Mouse (Mus musculus) T-helper 17 cell (primary cell): ENCODE measurements around the gene Rcan1.

Experiments used
- in situ Hi-C, 2 experiments: fragments of 300-600 bp; cut with MboI, MseI; formaldehyde crosslinking; loops; 1 replicate in 1 of 2; 2 replicates in 1 of 2; pipeline ENCODE4 v1.15.1; 2025; ENCODE audit warnings: high pct_unique_total_duplicates in 2 of 2

The Rcan1 gene

GRCm38 (mm10) chr16:92472898-92473297, 2.2 kb upstream of the Rcan1 start:
- in situ Hi-C loops: loop anchor here in 1 of 2 experiments (25.0 kb wide), 1 partner anchor 136 kb away; no protein-coding TSS in a partner anchor

- in situ Hi-C loops: loop anchor here in 1 of 2 experiments (25.0 kb wide), 1 partner anchor 131 kb away; no protein-coding TSS in a partner anchor
Observed at GRCm38 (mm10) chr16:92468459-92468858, 2.2 kb downstream of the Rcan1 start.

- in situ Hi-C loops: loop anchor here in 1 of 2 experiments (25.0 kb wide), 1 partner anchor 130 kb away; no protein-coding TSS in a partner anchor
Observed at GRCm38 (mm10) chr16:92467041-92467440, 3.6 kb downstream of the Rcan1 start.

GRCm38 (mm10) chr16:92465642-92466526, 4.8 kb downstream of the Rcan1 start:
- in situ Hi-C loops: loop anchor here in 1 of 2 experiments (25.0 kb wide), 1 partner anchor 129 kb away; no protein-coding TSS in a partner anchor

GRCm38 (mm10) chr16:92465226-92465625, 5.4 kb downstream of the Rcan1 start:
- in situ Hi-C loops: loop anchor here in 1 of 2 experiments (25.0 kb wide), 1 partner anchor 128 kb away; no protein-coding TSS in a partner anchor

- in situ Hi-C loops: loop anchor here (5.0 to 25.0 kb wide), 2 partner anchors 127 to 527 kb away; no protein-coding TSS in a partner anchor
Observed at GRCm38 (mm10) chr16:92464390-92464972, 6.2 kb downstream of the Rcan1 start.

GRCm38 (mm10) chr16:92461412-92461811, 9.3 kb downstream of the Rcan1 start:
- in situ Hi-C loops: loop anchor here (5.0 to 25.0 kb wide), 2 partner anchors 124 to 524 kb away; no protein-coding TSS in a partner anchor

- in situ Hi-C loops: loop anchor here (10.0 to 25.0 kb wide), 2 partner anchors 113 to 120 kb away; no protein-coding TSS in a partner anchor
Observed at GRCm38 (mm10) chr16:92457594-92457993, 13.1 kb downstream of the Rcan1 start.

GRCm38 (mm10) chr16:92455969-92456368, 14.7 kb downstream of the Rcan1 start:
- in situ Hi-C loops: loop anchor here (10.0 to 25.0 kb wide), 2 partner anchors 111 to 119 kb away; no protein-coding TSS in a partner anchor

- in situ Hi-C loops: loop anchor here (10.0 to 25.0 kb wide), 2 partner anchors 111 to 118 kb away; no protein-coding TSS in a partner anchor
Observed at GRCm38 (mm10) chr16:92455488-92455887, 15.2 kb downstream of the Rcan1 start.

- in situ Hi-C loops: loop anchor here (10.0 to 25.0 kb wide), 2 partner anchors 110 to 117 kb away; no protein-coding TSS in a partner anchor
Observed at GRCm38 (mm10) chr16:92454495-92454894, 16.2 kb downstream of the Rcan1 start.

- in situ Hi-C loops: loop anchor here (10.0 to 25.0 kb wide), 2 partner anchors 109 to 117 kb away; no protein-coding TSS in a partner anchor
Observed at GRCm38 (mm10) chr16:92454002-92454401, 16.7 kb downstream of the Rcan1 start.

- in situ Hi-C loops: loop anchor here (10.0 to 25.0 kb wide), 2 partner anchors 108 to 115 kb away; no protein-coding TSS in a partner anchor
Observed at GRCm38 (mm10) chr16:92452609-92453008, 18.1 kb downstream of the Rcan1 start.

- in situ Hi-C loops: loop anchor here (10.0 to 25.0 kb wide), 2 partner anchors 107 to 114 kb away; no protein-coding TSS in a partner anchor
Observed at GRCm38 (mm10) chr16:92451516-92452072, 19.1 kb downstream of the Rcan1 start.

- in situ Hi-C loops: loop anchor here (10.0 to 25.0 kb wide), 2 partner anchors 106 to 113 kb away; no protein-coding TSS in a partner anchor
Observed at GRCm38 (mm10) chr16:92450331-92450730, 20.3 kb downstream of the Rcan1 start.

GRCm38 (mm10) chr16:92449080-92449479, 21.6 kb downstream of the Rcan1 start:
- in situ Hi-C loops: loop anchor here in 1 of 2 experiments (5.0 kb wide), 1 partner anchor 62 kb away; no protein-coding TSS in a partner anchor

GRCm38 (mm10) chr16:92445377-92445776, 25.3 kb downstream of the Rcan1 start:
- in situ Hi-C loops: loop anchor here in 1 of 2 experiments (5.0 kb wide), 1 partner anchor 58 kb away; no protein-coding TSS in a partner anchor

- in situ Hi-C loops: loop anchor here in 1 of 2 experiments (5.0 kb wide), 1 partner anchor 66 kb away; no protein-coding TSS in a partner anchor
Observed at GRCm38 (mm10) chr16:92443644-92444113, 27.0 kb downstream of the Rcan1 start.

- in situ Hi-C loops: loop anchor here in 1 of 2 experiments (5.0 kb wide), 1 partner anchor 66 kb away; no protein-coding TSS in a partner anchor
Observed at GRCm38 (mm10) chr16:92442946-92443345, 27.7 kb downstream of the Rcan1 start.

GRCm38 (mm10) chr16:92442150-92442549, 28.5 kb downstream of the Rcan1 start:
- in situ Hi-C loops: loop anchor here in 1 of 2 experiments (5.0 kb wide), 1 partner anchor 65 kb away; no protein-coding TSS in a partner anchor
